Mouse (Mus musculus) thymus, adult 2 months (tissue): Measurements from ENCODE around the gene Adam12. TPM values are rescaled to one million over a fixed set of nuclear protein-coding genes. Genes with fewer than 3 reads are reported as not detected.

Experiments used
- DNase-seq: peaks from one replicate; pipeline ENCODE4 v3.0.0; 2021
- H3K27ac ChIP-seq: fragments of 200-500 bp; 2 replicates; pipeline ENCODE4 v1.5.1; 2012; ENCODE audit warnings: low read length, control low read depth; ENCODE audit not compliant: control insufficient read depth, insufficient read depth
- H3K27me3 ChIP-seq: fragments of 200-500 bp; 2 replicates; pipeline ENCODE4 v1.6.1; 2012; ENCODE audit warnings: mild to moderate bottlenecking, low read length, moderate library complexity, mixed read lengths; ENCODE audit not compliant: control insufficient read depth, insufficient read depth
- H3K36me3 ChIP-seq: fragments of 200-500 bp; 2 replicates; pipeline ENCODE4 v1.6.1; 2012; ENCODE audit warnings: mild to moderate bottlenecking, low read length, moderate library complexity; ENCODE audit not compliant: control insufficient read depth, insufficient read depth
- H3K4me1 ChIP-seq: fragments of 200-500 bp; replicated peaks from 2 replicates; pipeline ENCODE4 v1.6.1; 2012; ENCODE audit warnings: low read length; ENCODE audit not compliant: control insufficient read depth, insufficient read depth
- H3K4me3 ChIP-seq: fragments of 200-500 bp; 2 replicates; pipeline ENCODE4 v1.5.1; 2012; ENCODE audit warnings: mild to moderate bottlenecking, low read length, control low read depth, moderate library complexity; ENCODE audit not compliant: control insufficient read depth, insufficient read depth
- CTCF ChIP-seq: fragments of 200-500 bp; IDR thresholded peaks from 2 replicates; pipeline ENCODE4 v1.5.1; 2012; ENCODE audit warnings: mild to moderate bottlenecking, control low read depth, low read length, moderate library complexity, borderline replicate concordance; ENCODE audit not compliant: control insufficient read depth, poor library complexity, insufficient read depth; ENCODE audit errors: extremely low read depth
- POLR2A ChIP-seq: fragments of 200-500 bp; IDR thresholded peaks from 2 replicates; pipeline ENCODE4 v1.6.1; 2012; ENCODE audit warnings: mild to moderate bottlenecking, low read length, control low read depth, moderate library complexity; ENCODE audit not compliant: control insufficient read depth, poor library complexity, insufficient read depth; ENCODE audit errors: extremely low read depth
- WGBS: fragments of 180-500 bp; shearing (Covaris S2); methylation state at CpG from one replicate; pipeline ENCODE4 v1.1.7; 2018; 5-methylcytosine and 5-hydroxymethylcytosine counted together
- polyA plus RNA-seq: library from polyadenylated mRNA; depleted of rRNA; stranded (reverse); fragments of >200 nt; gene quantifications from 2 replicates; pipeline ENCODE4 v1.2.3, GENCODE M21; 2012

Gene Adam12
- polyA plus RNA-seq, 1 experiment, result 29.0 TPM

- H3K27me3 ChIP-seq, result no peaks in the 10 kb centered on the region
- H3K27ac ChIP-seq, result no peak overlapping the region
- no peak for TF ChIP-seq CTCF
- no peak for TF ChIP-seq POLR2A
- no peaks in the 10 kb centered on the region for H3K4me1 ChIP-seq
- no peaks in the 10 kb centered on the region for H3K36me3 ChIP-seq
- no peak overlapping the region for H3K4me3 ChIP-seq
- DNase-seq, result no peak
- WGBS, result 89% methylated on average over 7 of the region's 7 CpGs
Measured at GRCm38 (mm10) chr7:134014733-134015132, 217.2 kb downstream of the Adam12 start.

- Histone ChIP-seq H3K27me3 (no peaks in the 10 kb centered on the region), H3K27ac (no peak overlapping the region), H3K36me3 (no peaks in the 10 kb centered on the region), H3K4me1 (no peaks in the 10 kb centered on the region), H3K4me3 (no peak overlapping the region)
- 93% methylated on average over 5 of the region's 5 CpGs for WGBS
- no peak for DNase-seq
- TF ChIP-seq POLR2A (no peak), CTCF (no peak)
Measured at GRCm38 (mm10) chr7:134009157-134009556, 222.8 kb downstream of the Adam12 start.

DNA sequence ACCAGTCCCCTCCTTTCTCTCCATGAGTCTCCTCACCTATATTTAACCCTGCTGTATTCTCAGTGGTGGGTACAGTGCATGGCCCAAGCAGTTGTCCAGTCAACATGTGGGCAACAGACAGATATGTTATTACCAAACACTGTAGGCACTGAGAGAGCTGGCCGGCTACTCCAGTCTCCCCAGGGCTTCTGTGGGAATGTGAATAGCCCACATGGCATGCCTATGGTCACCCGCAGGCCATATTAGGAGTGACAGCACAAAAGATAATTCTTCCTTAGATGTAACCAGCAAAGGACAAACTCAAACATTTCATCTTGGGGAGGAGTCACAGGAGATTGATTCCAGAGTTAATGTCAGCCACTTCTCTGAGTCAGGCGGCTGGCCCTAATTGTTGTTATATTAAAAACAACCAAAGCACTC, 224.0 kb downstream of the Adam12 start:
- H3K4me3 ChIP-seq, result no peak overlapping the region
- TF ChIP-seq CTCF (no peak), POLR2A (no peak)
- no peak for DNase-seq
- H3K36me3 ChIP-seq, result no peaks in the 10 kb centered on the region
- no peaks in the 10 kb centered on the region for H3K27me3 ChIP-seq
- WGBS, result 97% methylated on average over 3 of the region's 3 CpGs
- no peak overlapping the region for H3K27ac ChIP-seq
- H3K4me1 ChIP-seq, result no peaks in the 10 kb centered on the region

DNA sequence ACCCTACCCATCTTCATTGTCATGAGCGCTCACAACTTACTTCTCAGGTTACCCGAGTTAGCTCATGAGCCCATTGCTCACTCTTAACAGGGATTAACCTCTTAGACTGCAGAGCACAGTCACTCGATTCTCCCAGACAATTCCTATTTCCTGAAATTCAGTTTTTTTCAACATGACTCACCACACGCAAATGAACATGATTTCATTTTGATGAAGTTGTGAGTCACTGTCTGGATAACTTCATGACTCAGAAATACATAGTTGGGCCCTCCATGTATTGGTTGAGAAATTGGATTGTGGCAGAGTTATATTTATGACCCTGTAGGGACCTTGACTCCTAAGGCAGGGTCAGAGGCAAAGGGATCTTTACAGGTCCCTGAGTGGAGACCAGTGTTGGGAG, 230.4 kb downstream of the Adam12 start:
- no peak overlapping the region for H3K4me3 ChIP-seq

DNA sequence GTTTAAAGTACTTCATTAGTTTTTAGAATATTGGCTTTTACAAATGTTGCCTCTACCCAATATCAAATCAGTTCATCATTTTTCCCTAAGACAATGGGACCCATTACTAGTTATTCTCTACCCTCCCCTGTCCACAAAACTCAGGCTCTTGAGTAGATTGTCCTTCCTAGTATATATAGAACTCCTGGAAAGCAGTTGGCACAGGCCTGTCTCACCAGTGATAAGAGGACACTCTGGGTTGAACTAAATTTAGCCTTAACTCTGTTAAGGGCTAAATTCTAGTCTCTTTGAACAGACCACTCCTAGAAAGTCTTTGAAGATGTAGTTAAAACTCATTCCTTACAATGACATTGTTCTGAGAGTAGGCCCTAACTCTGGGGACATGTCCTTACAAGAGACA, 241.0 kb downstream of the Adam12 start:
- no peak for TF ChIP-seq POLR2A
- no peak for TF ChIP-seq CTCF
- H3K36me3 ChIP-seq, result no peaks in the 10 kb centered on the region
- no peaks in the 10 kb centered on the region for H3K4me1 ChIP-seq
- no peaks in the 10 kb centered on the region for H3K27me3 ChIP-seq
- DNase-seq, result no peak
- H3K4me3 ChIP-seq, result no peak overlapping the region
- H3K27ac ChIP-seq, result no peak overlapping the region

More for the DNA sequence above, 230.4 kb downstream of the Adam12 start:
- Histone ChIP-seq H3K36me3 (no peaks in the 10 kb centered on the region), H3K4me1 (no peaks in the 10 kb centered on the region), H3K27ac (no peak overlapping the region), H3K27me3 (no peaks in the 10 kb centered on the region)
- 92% methylated on average over 4 of the region's 4 CpGs for WGBS
- no peak for DNase-seq
- TF ChIP-seq POLR2A (no peak), CTCF (no peak)

DNA sequence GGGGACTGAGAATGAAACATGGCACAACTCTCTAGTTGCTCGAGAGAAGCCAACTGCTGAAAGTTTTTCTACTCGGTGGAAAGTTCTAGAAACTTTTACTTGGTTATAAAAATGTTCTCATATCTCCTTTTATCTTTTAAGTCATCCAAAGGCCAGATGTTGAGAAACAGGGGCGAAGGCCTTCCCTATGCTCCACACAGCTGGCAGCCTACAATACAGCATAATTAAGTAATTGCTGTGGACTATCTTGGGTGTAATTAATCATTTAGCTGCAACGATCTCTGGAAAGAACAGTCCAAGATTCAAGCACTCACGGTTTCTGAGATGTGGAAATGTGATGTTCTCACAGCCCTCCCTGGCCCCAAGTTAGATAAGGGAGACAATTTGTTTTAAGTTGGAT, 243.6 kb downstream of the Adam12 start:
- no peak for DNase-seq
- WGBS, result 91% methylated on average over 5 of the region's 5 CpGs
- H3K36me3 ChIP-seq, result no peaks in the 10 kb centered on the region
- no peak for TF ChIP-seq POLR2A
- no peak for TF ChIP-seq CTCF
- no peak overlapping the region for H3K27ac ChIP-seq
- H3K27me3 ChIP-seq, result no peaks in the 10 kb centered on the region
- no peaks in the 10 kb centered on the region for H3K4me1 ChIP-seq
- no peak overlapping the region for H3K4me3 ChIP-seq

DNA sequence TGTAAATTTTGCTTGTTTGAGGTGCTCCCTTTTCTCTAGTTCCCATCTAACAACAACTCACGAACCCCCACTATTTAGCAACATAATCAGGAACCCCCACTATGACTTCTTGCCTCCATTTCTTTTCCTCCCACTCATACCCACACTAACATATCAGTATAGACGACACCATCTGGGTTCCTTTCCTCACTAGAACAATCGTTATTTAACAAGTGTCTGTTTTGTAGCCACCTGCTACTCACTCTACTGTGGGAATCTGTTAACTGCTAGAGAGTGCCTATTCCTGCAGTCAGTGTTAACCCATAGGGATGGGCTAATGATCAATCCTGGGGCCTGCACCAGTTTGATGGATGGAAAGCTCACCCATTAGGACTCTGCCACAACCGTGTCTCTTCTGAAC, 245.7 kb downstream of the Adam12 start:
- 94% methylated on average over 4 of the region's 4 CpGs for WGBS
- Histone ChIP-seq H3K27ac (no peak overlapping the region), H3K4me1 (no peaks in the 10 kb centered on the region), H3K36me3 (no peaks in the 10 kb centered on the region), H3K4me3 (no peak overlapping the region), H3K27me3 (no peaks in the 10 kb centered on the region)
- no peak for DNase-seq
- TF ChIP-seq POLR2A (no peak), CTCF (no peak)
